Mouse (Mus musculus): ENCODE results near the gene Qser1. TPM values are rescaled to one million over a fixed set of nuclear protein-coding genes. Genes with fewer than 3 reads are reported as not detected.

Gene Qser1
- total and polyA plus RNA-seq, 3 experiments: 3.9 to 14.5 TPM; not detected in 1

DNA sequence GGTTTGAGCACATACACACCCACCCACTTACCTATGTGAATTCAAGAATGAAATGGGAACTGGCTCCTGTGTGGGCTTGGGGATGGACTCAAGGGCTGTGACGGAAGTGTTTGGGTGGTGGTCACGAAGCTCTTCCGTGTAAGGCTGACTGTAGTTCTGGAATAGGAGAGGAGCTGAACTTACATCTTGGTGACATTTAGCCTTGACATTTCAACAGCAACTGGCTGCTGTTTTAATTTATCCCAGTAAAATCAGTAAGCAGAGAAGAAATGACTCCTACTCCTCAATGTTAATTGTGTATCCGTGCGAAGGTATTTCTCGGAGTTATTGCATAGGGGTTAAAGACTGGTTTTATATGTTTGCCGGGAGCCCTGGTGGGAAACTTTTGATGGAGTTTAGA lies 36.0 kb upstream of the Qser1 start:
- Histone ChIP-seq H3K4me3 (ENCODE audit: control insufficient read depth in 1 of 2, insufficient read depth in 1 of 2, low read depth in 2 of 2, low read length in 2 of 2) (no peak overlapping the region), H3K36me3 (ENCODE audit: control insufficient read depth in 1 of 2, insufficient read depth in 2 of 2, low read length in 2 of 2) (no peaks in the 10 kb centered on the region), H3K27ac (ENCODE audit: control insufficient read depth, low read depth, low read length) (no peak overlapping the region), H3K9ac (ENCODE audit: control insufficient read depth, low read depth, low read length, poor library complexity, severe bottlenecking) (no peak overlapping the region), H3K27me3 (ENCODE audit: control insufficient read depth in 1 of 2, insufficient read depth in 2 of 2, low read length in 2 of 2) (peaks cover 7 to 15% of the 10 kb centered on the region in 2 experiments), H3K9me3 (replicated peaks; ENCODE audit: insufficient read depth, low read length) (no peaks in the 10 kb centered on the region), H3K79me2 (ENCODE audit: control insufficient read depth, insufficient read depth, low read length, poor library complexity) (no peaks in the 10 kb centered on the region), H3K4me1 (ENCODE audit: control insufficient read depth in 1 of 2, insufficient read depth in 2 of 2, low read length in 2 of 2) (no peaks in the 10 kb centered on the region)
- no peak for TF ChIP-seq NRF1 (IDR thresholded peaks at IDR 0.05; ENCODE audit: insufficient read depth, low read depth, low read length, poor library complexity, severe bottlenecking)
- TF ChIP-seq GABPA (IDR thresholded peaks at IDR 0.05; ENCODE audit: low read depth, low read length): no peak
- no peak for TF ChIP-seq SMC3 (IDR thresholded peaks at IDR 0.05; ENCODE audit: low read depth, low read length)
- TF ChIP-seq POLR2A (IDR thresholded peaks at IDR 0.05; ENCODE audit: control insufficient read depth in 1 of 2, insufficient read depth in 1 of 2, low read depth in 1 of 2, low read length in 2 of 2, poor library complexity in 1 of 2): no peak
- TF ChIP-seq CTCF (IDR thresholded peaks at IDR 0.05 in 2 of 3, conservative IDR thresholded peaks at IDR 0.05 in 1 of 3; ENCODE audit: control insufficient read depth in 1 of 3, insufficient read depth in 1 of 3, low read depth in 2 of 3, low read length in 3 of 3, poor library complexity in 1 of 3, severe bottlenecking in 1 of 3): no peak
- TF ChIP-seq USF2 (IDR thresholded peaks at IDR 0.05; ENCODE audit: borderline replicate concordance in 1 of 2, insufficient read depth in 1 of 2, low read depth in 1 of 2, low read length in 2 of 2): no peak
- TF ChIP-seq SIN3A (IDR thresholded peaks at IDR 0.05; ENCODE audit: low read length): no peak
- TF ChIP-seq CHD1 (IDR thresholded peaks at IDR 0.05; ENCODE audit: low read depth, low read length): no peak
- no peak for TF ChIP-seq ZKSCAN1 (IDR thresholded peaks at IDR 0.05; ENCODE audit: low read depth, low read length)
- TF ChIP-seq HCFC1 (IDR thresholded peaks at IDR 0.05; ENCODE audit: low read depth, low read length): no peak
- no peak for TF ChIP-seq TCF12 (IDR thresholded peaks at IDR 0.05; ENCODE audit: low read depth, low read length)
- no peak for DNase-seq (ENCODE audit: low read depth, low spot score)

GRCm38 (mm10) chr2:104851686-104852085 lies 35.1 kb upstream of the Qser1 start:
- Histone ChIP-seq H3K9ac (ENCODE audit: control insufficient read depth, low read depth, low read length, poor library complexity, severe bottlenecking) (no peak overlapping the region), H3K36me3 (ENCODE audit: control insufficient read depth in 1 of 2, insufficient read depth in 2 of 2, low read length in 2 of 2) (no peaks in the 10 kb centered on the region), H3K9me3 (replicated peaks; ENCODE audit: insufficient read depth, low read length) (no peaks in the 10 kb centered on the region), H3K4me3 (ENCODE audit: control insufficient read depth in 1 of 2, insufficient read depth in 1 of 2, low read depth in 2 of 2, low read length in 2 of 2) (no peak overlapping the region), H3K79me2 (ENCODE audit: control insufficient read depth, insufficient read depth, low read length, poor library complexity) (no peaks in the 10 kb centered on the region), H3K4me1 (ENCODE audit: control insufficient read depth in 1 of 2, insufficient read depth in 2 of 2, low read length in 2 of 2) (no peaks in the 10 kb centered on the region), H3K27ac (ENCODE audit: control insufficient read depth, low read depth, low read length) (no peak overlapping the region), H3K27me3 (ENCODE audit: control insufficient read depth in 1 of 2, insufficient read depth in 2 of 2, low read length in 2 of 2) (peaks cover 7 to 12% of the 10 kb centered on the region in 2 experiments)
- DNase-seq (ENCODE audit: low read depth, low spot score): no peak
- TF ChIP-seq EP300 (IDR thresholded peaks at IDR 0.05; ENCODE audit: low read depth in 1 of 2, low read length in 2 of 2) (no peak), UBTF (IDR thresholded peaks at IDR 0.05; ENCODE audit: borderline replicate concordance, insufficient read depth, low read depth, low read length) (no peak), MEF2A (IDR thresholded peaks at IDR 0.05; ENCODE audit: extremely low read depth, insufficient replicate concordance, low read depth, low read length, poor library complexity, severe bottlenecking) (no peak), RAD21 (IDR thresholded peaks at IDR 0.05; ENCODE audit: low read depth, low read length) (no peak), ZKSCAN1 (IDR thresholded peaks at IDR 0.05; ENCODE audit: low read depth, low read length) (no peak), RCOR1 (IDR thresholded peaks at IDR 0.05; ENCODE audit: low read depth, low read length) (no peak), ELF1 (IDR thresholded peaks at IDR 0.05; ENCODE audit: low read depth, low read length) (no peak), CTCF (IDR thresholded peaks at IDR 0.05 in 2 of 3, conservative IDR thresholded peaks at IDR 0.05 in 1 of 3; ENCODE audit: control insufficient read depth in 1 of 3, insufficient read depth in 1 of 3, low read depth in 2 of 3, low read length in 3 of 3, poor library complexity in 1 of 3, severe bottlenecking in 1 of 3) (no peak), SIN3A (IDR thresholded peaks at IDR 0.05; ENCODE audit: low read length) (no peak), MYC (IDR thresholded peaks at IDR 0.05; ENCODE audit: low read depth, low read length) (no peak), MAFK (IDR thresholded peaks at IDR 0.05; ENCODE audit: borderline replicate concordance, low read depth, low read length) (no peak)
